Mouse (Mus musculus) ES-Bruce4 (cell line): Measurements from ENCODE around the gene Cbx5. TPM values are rescaled to one million over a fixed set of nuclear protein-coding genes. Genes with fewer than 3 reads are reported as not detected.
A peak's percentile ranks its signal among the peaks of the same experiment; 100 is the strongest.

Source experiments
- H3K27ac ChIP-seq: 2 replicates; pipeline ENCODE4 v1.5.1; 2012; ENCODE audit warnings: low read length, inconsistent platforms; ENCODE audit not compliant: insufficient read depth
- H3K27me3 ChIP-seq: 2 replicates; pipeline ENCODE4 v1.6.1; 2012; ENCODE audit warnings: mild to moderate bottlenecking, low read length, inconsistent platforms; ENCODE audit not compliant: control insufficient read depth, poor library complexity, insufficient read depth, severe bottlenecking
- H3K36me3 ChIP-seq: 2 replicates; pipeline ENCODE4 v1.6.1; 2012; ENCODE audit warnings: inconsistent platforms, mild to moderate bottlenecking, low read length, moderate library complexity; ENCODE audit not compliant: control insufficient read depth, poor library complexity, insufficient read depth, severe bottlenecking
- H3K4me1 ChIP-seq: one replicate; pipeline ENCODE4 v1.8.1; 2011; ENCODE audit warnings: low read length; ENCODE audit not compliant: control insufficient read depth, insufficient read depth
- H3K4me3 ChIP-seq: 2 replicates; pipeline ENCODE4 v1.5.1; 2011; ENCODE audit warnings: low read depth, mild to moderate bottlenecking, low read length
- H3K9ac ChIP-seq: 2 replicates; pipeline ENCODE4 v1.6.1; 2012; ENCODE audit warnings: low read depth, mild to moderate bottlenecking, inconsistent platforms; ENCODE audit not compliant: poor library complexity, severe bottlenecking
- H3K9me3 ChIP-seq: replicated peaks from 2 replicates; pipeline ENCODE4 v1.6.1; 2012; ENCODE audit warnings: mild to moderate bottlenecking, low read length, inconsistent platforms; ENCODE audit not compliant: control insufficient read depth, poor library complexity, insufficient read depth, severe bottlenecking
- CTCF ChIP-seq: IDR thresholded peaks from one replicate; pipeline ENCODE4 v1.8.1; 2011; ENCODE audit warnings: low read depth, low read length
- EP300 ChIP-seq: IDR thresholded peaks from 2 replicates; pipeline ENCODE4 v1.6.1; 2011; ENCODE audit warnings: low read depth, low read length; ENCODE audit not compliant: insufficient read depth
- POLR2A ChIP-seq: IDR thresholded peaks from one replicate; pipeline ENCODE4 v1.8.1; 2011; ENCODE audit warnings: low read length; ENCODE audit not compliant: insufficient read depth
- polyA plus RNA-seq: library from polyadenylated mRNA; stranded (reverse); fragments of >200 nt; gene quantifications from 2 replicates; pipeline ENCODE4 v1.2.4, GENCODE M21; 2011; ENCODE audit warnings: low read depth; ENCODE audit not compliant: missing spikeins, insufficient read depth, insufficient read length

Gene Cbx5
- polyA plus RNA-seq, 1 experiment = 317 TPM

DNA sequence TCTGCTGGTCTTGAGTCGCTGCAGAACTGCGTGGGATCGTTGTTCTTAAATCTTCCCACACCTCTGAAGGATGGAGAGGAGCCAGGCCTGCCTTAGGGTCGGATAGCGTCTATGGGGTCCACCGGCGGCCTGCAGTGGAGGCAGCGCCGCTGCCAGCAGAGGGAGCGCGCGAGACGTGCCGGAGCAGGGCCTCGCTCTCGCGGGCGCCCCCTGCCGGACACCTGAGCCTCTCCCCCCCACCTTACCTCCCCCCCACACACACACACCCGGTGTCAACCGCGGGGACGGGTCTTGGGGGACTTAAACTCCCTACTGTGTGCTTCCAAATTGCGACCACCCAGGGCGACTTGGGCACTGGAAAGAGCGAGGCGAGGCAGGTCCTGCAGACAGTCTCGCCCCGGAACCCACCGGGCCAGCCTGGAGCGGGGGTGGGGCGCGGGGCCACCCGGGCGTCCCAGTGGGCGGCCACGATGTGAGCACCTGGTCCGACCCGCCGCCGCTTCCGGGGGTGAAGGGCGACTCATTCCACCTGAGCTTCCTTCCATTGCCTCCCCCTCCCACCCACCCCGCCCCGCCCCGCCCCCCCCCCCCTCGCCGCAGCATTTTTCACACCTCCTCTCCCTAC lies 57.3 kb downstream of the Cbx5 start:
- Histone ChIP-seq H3K4me3 (peak overlapping the region; percentile 84), H3K9ac (peak overlapping the region; percentile 54), H3K9me3 (no peaks in the 10 kb centered on the region), H3K4me1 (no peaks in the 10 kb centered on the region), H3K36me3 (no peaks in the 10 kb centered on the region), H3K27me3 (no peaks in the 10 kb centered on the region), H3K27ac (no peak overlapping the region)
- peak; percentile 28; the same call in 1 of the 2 replicates for TF ChIP-seq EP300
- TF ChIP-seq POLR2A = no peak
- peak; percentile 99 for TF ChIP-seq CTCF

DNA sequence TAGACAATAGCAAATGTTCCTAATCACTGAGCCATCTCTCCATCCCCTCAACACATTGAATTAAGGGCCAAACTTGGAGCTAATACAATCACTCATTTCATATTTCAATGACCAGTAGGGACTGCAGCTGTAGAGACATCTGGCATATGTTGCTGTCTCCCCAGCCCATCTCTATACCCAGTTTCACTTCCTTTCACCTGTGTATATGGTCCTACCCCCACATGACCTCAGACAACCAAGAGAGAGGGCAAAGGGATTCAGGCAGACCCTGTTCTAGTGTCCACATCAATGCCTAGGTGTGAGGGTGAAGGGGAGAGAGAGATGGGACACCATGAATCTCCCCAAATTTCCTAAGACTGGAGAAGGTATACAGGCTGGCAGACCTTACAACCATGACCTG lies 59.2 kb downstream of the Cbx5 start:
- H3K9ac ChIP-seq = no peak overlapping the region
- no peak overlapping the region for H3K4me3 ChIP-seq
- TF ChIP-seq CTCF (no peak), EP300 (no peak), POLR2A (no peak)
- H3K27ac ChIP-seq = no peak overlapping the region
- H3K4me1 ChIP-seq = no peaks in the 10 kb centered on the region
- no peaks in the 10 kb centered on the region for H3K9me3 ChIP-seq
- no peaks in the 10 kb centered on the region for H3K27me3 ChIP-seq
- H3K36me3 ChIP-seq = no peaks in the 10 kb centered on the region

DNA sequence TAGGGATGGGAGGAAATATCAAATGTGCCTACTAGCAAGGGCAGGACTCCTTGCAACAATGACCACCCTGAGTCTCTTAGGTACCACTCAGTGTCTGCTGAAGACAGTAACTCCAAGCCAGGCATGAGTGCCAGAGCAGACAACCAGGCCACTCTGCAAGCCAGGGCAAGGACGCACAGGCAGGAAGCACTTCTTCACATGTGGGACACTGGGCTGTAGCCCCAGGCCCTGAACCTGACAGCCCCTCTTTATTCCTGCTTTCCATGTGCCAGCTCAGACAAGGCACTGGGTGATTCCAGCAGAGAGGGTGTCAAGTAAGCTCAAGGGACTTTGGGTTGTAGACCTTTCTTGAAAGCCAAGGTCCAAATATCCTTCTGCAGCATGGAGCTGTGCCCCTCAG lies 60.8 kb downstream of the Cbx5 start:
- Histone ChIP-seq H3K27me3 (no peaks in the 10 kb centered on the region), H3K4me3 (no peak overlapping the region), H3K4me1 (no peaks in the 10 kb centered on the region), H3K9ac (no peak overlapping the region), H3K36me3 (no peaks in the 10 kb centered on the region), H3K9me3 (no peaks in the 10 kb centered on the region), H3K27ac (no peak overlapping the region)
- TF ChIP-seq CTCF (no peak), EP300 (no peak), POLR2A (no peak)

DNA sequence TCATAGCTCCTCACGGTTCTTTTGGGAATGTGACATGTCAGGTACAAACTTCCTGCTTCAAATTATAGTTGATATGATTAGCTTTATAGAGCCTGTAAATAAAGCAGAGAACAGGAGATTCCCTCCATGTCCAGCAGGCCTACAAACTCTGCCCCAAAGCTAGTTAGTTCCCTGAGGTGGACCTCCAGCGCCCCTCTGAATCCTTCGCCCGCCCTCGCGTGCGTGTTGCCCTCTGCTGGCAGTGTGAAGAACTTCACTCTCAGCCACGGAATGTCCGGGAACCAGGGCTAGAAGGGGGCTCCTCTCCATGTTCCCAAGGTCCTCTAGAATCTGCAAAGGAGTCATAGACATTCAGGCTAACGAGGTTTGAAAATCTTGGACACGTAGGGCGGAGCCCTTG lies 61.5 kb downstream of the Cbx5 start:
- H3K27me3 ChIP-seq = no peaks in the 10 kb centered on the region
- peak; percentile 86 for TF ChIP-seq CTCF
- TF ChIP-seq POLR2A = no peak
- no peak overlapping the region for H3K9ac ChIP-seq
- no peak overlapping the region for H3K4me3 ChIP-seq
- H3K9me3 ChIP-seq = no peaks in the 10 kb centered on the region
- H3K36me3 ChIP-seq = no peaks in the 10 kb centered on the region
- no peaks in the 10 kb centered on the region for H3K4me1 ChIP-seq
- H3K27ac ChIP-seq = no peak overlapping the region

DNA sequence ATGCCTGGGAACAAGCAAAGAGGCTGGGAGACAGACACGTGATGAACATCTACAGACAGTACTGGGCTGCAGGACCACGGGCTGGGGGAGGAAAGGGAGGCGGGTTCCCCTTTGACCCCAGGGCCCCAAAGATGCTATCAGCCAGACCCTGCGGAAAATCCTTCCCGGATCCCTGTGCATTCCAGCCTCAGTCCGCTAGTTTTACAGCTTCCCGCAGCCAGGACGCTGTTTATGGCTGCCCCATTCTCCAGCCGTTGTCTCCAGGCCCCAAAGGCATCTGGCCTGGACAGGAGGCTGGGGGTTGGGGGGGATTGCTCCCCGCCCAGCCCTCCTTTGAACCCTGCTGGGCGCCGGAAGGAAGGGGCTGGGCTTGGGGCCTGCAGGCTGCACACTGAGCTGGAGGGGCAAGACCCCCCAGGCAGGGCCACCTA lies 62.0 kb downstream of the Cbx5 start:
- Histone ChIP-seq H3K27ac (no peak overlapping the region), H3K9me3 (no peaks in the 10 kb centered on the region), H3K9ac (no peak overlapping the region), H3K36me3 (no peaks in the 10 kb centered on the region), H3K4me3 (no peak overlapping the region), H3K27me3 (no peaks in the 10 kb centered on the region), H3K4me1 (no peaks in the 10 kb centered on the region)
- TF ChIP-seq POLR2A = no peak
- TF ChIP-seq CTCF = no peak
- TF ChIP-seq EP300 = peak; percentile 31; the same call in 1 of the 2 replicates

DNA sequence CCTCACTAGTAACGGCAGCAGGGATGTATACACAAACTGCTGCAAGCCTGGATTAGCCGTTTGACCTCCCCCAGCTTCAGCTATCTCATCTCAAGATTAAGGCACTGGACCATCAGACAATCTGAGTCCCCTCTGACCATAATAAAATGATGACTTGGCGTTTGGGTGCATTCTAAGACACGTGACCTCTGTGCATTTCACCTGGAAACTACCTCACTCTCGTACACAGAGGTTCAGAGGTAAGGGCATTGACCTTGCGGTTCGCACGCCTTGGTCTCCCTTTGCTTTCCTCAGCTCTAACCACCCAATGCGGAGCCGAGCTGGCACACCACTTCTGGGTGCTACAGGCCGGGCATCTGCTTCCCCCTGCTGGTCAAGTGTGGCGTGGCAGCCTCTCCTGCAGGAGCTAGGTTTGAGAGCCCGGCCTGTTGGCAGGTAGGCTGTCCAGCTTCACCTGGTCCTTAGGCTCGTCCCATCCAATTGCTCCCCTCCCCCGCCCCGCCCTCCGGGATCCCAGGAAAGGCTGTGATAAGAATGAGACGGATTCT lies 62.7 kb downstream of the Cbx5 start:
- Histone ChIP-seq H3K36me3 (no peaks in the 10 kb centered on the region), H3K9ac (no peak overlapping the region), H3K9me3 (no peaks in the 10 kb centered on the region), H3K27me3 (no peaks in the 10 kb centered on the region), H3K4me3 (no peak overlapping the region), H3K27ac (no peak overlapping the region), H3K4me1 (no peaks in the 10 kb centered on the region)
- TF ChIP-seq EP300 (0 out of 2 replicates have a peak, but pooled peaks have one; percentile 31), CTCF (peak; percentile 95), POLR2A (no peak)
